ENCODE assay signal across 9 mouse cellular contexts in the genomic region with DNA sequence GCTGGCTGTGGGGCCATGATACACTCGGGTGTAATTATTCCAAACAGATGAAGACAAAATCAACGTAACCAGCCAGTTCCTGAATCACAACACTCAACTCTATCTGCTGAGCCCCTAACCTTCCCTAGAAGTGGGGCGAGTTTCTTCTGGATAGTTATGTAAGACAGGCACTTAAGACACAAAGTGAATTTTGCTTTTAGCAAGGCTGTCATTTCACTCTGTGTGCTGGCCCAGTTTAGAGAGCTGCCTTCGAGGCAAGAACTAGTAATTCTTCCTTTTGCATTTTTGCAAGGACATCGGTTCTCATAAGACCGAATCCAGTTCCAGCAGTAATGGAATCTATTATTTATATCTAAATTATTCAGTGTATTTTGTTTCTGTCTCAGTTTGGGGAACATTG.
"Had no signal": no experiment of that assay in that cellular context is flagged by ENCODE, and none has a peak within 500 bp of the region (broad histone marks: within the 10 kb centered on the region; RNA-seq: fewer than 3 reads in every experiment).

No protein-coding gene starts in this region.

- DNase-seq: lung, adult 18-20 months; lung, embryonic 14.5 days; lung, postnatal 10 days; lung, postnatal 4 days; right cerebral cortex, postnatal 25 days; thymus, adult 18-20 months; thymus, postnatal 14 days; thymus, postnatal 36 days had no signal

- ATAC-seq: midbrain, embryonic 15.5 days had no signal
